Mouse (Mus musculus) forebrain, embryonic 14.5 days (tissue): Measurements from ENCODE around the gene Gstp3. TPM values are rescaled to one million over a fixed set of nuclear protein-coding genes. Genes with fewer than 3 reads are reported as not detected.

ENCODE experiments used
- ATAC-seq: fragments of 200-750 bp; cut with Nextera tagmentation; 2 replicates; pipeline ENCODE4 v1.8.0; 2017; ENCODE audit warnings: mild to moderate bottlenecking, moderate library complexity
- DNase-seq: peaks from one replicate; pipeline ENCODE4 v3.0.0-alpha.2; 2015; ENCODE audit warnings: low spot score
- H3K27ac ChIP-seq: fragments of 300-500 bp; sonication (generic); 2 replicates; pipeline ENCODE4 v1.5.1; 2014; ENCODE audit warnings: low read depth, mild to moderate bottlenecking, control low read depth, low read length, moderate library complexity
- H3K27me3 ChIP-seq: fragments of 300-500 bp; sonication (generic); replicated peaks from 2 replicates; pipeline ENCODE4 v1.6.1; 2014; ENCODE audit warnings: low read length, control low read depth, mixed read lengths; ENCODE audit not compliant: control insufficient read depth, insufficient read depth
- H3K36me3 ChIP-seq: fragments of 300-500 bp; sonication (generic); 2 replicates; pipeline ENCODE4 v1.6.1; 2014; ENCODE audit warnings: low read length, control low read depth; ENCODE audit not compliant: control insufficient read depth, insufficient read depth
- H3K4me1 ChIP-seq: fragments of 300-500 bp; sonication (generic); 2 replicates; pipeline ENCODE4 v1.6.1; 2014; ENCODE audit warnings: antibody characterized with exemption, low read length, control low read depth; ENCODE audit not compliant: control insufficient read depth, insufficient read depth
- H3K4me2 ChIP-seq: fragments of 300-500 bp; sonication (generic); 2 replicates; pipeline ENCODE4 v1.6.1; 2014; ENCODE audit warnings: mild to moderate bottlenecking, control low read depth, low read length
- H3K4me3 ChIP-seq: fragments of 300-500 bp; sonication (generic); 2 replicates; pipeline ENCODE4 v1.5.1; 2014; ENCODE audit warnings: low read depth, low read length, control low read depth
- H3K9ac ChIP-seq: fragments of 300-500 bp; sonication (generic); 2 replicates; pipeline ENCODE4 v1.6.1; 2014; ENCODE audit warnings: mild to moderate bottlenecking, low read length, control low read depth, moderate library complexity
- H3K9me3 ChIP-seq: fragments of 300-500 bp; sonication (generic); replicated peaks from 2 replicates; pipeline ENCODE4 v1.6.1; 2016; ENCODE audit warnings: low read length, control low read depth, mixed read lengths; ENCODE audit not compliant: control insufficient read depth
- WGBS: fragments of 180-500 bp; shearing (Covaris S2); extraction: QIAGEN DNeasy Blood & Tissue Kit; methylation state at CpG from one replicate; pipeline ENCODE4 v1.1.7; 2014; 5-methylcytosine and 5-hydroxymethylcytosine counted together
- polyA plus RNA-seq: library from polyadenylated mRNA; unstranded; fragments of >200 nt; fragmentation: Nextera tagmentation; extraction: Ambion mirVana; gene quantifications from 2 replicates; pipeline ENCODE4 v1.2.1, GENCODE M21; 2014

Gene Gstp3
- polyA plus RNA-seq, 1 experiment from 2014 or later: not detected

- no peaks in the 10 kb centered on the region for H3K9me3 ChIP-seq
- H3K4me1 ChIP-seq: no peaks in the 10 kb centered on the region; the same call in 1 of the 2 replicates
- H3K4me3 ChIP-seq: peak within 1 kb of the TSS; percentile 87
- peak; percentile 100 for DNase-seq
- H3K4me2 ChIP-seq: peak within 1 kb of the TSS; percentile 77
- under 1% methylated on average over 45 of the region's 45 CpGs for WGBS
- peak; percentile 100 for ATAC-seq
- peak within 1 kb of the TSS; percentile 79 for H3K9ac ChIP-seq
- H3K27me3 ChIP-seq: no peaks in the 10 kb centered on the region
- H3K36me3 ChIP-seq: peaks cover 34% of the 10 kb centered on the region
- H3K27ac ChIP-seq: peak within 1 kb of the TSS; percentile 60; the same call in 1 of the 2 replicates
Observed at GRCm38 (mm10) chr19:4012432-4013022, 46.8 kb downstream of the Gstp3 start, which contains the start of gene Ndufv1. Gene Ndufv1 (minus strand): TSS chr19:4012806.

- no peak for DNase-seq
- WGBS: 90% methylated on average over 5 of the region's 5 CpGs
- Histone ChIP-seq H3K9me3 (no peaks in the 10 kb centered on the region), H3K36me3 (peaks cover 49% of the 10 kb centered on the region), H3K27me3 (no peaks in the 10 kb centered on the region), H3K4me3 (no peak overlapping the region), H3K4me2 (no peak overlapping the region), H3K9ac (no peak overlapping the region), H3K4me1 (no peaks in the 10 kb centered on the region; the same call in 1 of the 2 replicates), H3K27ac (no peak overlapping the region)
- no peak for ATAC-seq
Observed at GRCm38 (mm10) chr19:4011086-4011485, 48.3 kb downstream of the Gstp3 start.

Other genes with a start within 250 kb of the Gstp3 start
- gene Chka, start 207.8 kb downstream of the Gstp3 start, polyA plus RNA-seq: 32.0 and 49.5 TPM in 2 replicates
- 5.8 and 9.1 TPM in 2 replicates for gene Tcirg1, start 152.4 kb downstream of the Gstp3 start, polyA plus RNA-seq
- 243 and 301 TPM in 2 replicates for gene Ndufs8, start 146.8 kb downstream of the Gstp3 start, polyA plus RNA-seq
- 1.9 and 2.0 TPM in 2 replicates for gene Aldh3b1, start 129.8 kb downstream of the Gstp3 start, polyA plus RNA-seq
- gene Unc93b1, start 124.4 kb downstream of the Gstp3 start, polyA plus RNA-seq: 7.5 and 9.4 TPM in 2 replicates
- not detected in 2 replicates for gene Aldh3b3, start 100.9 kb downstream of the Gstp3 start, polyA plus RNA-seq
- gene Aldh3b2, start 87.2 kb downstream of the Gstp3 start, polyA plus RNA-seq: 0.36 and 0.42 TPM in 2 replicates
- 1.8 and 2.3 TPM in 2 replicates for gene Acy3, start 73.0 kb downstream of the Gstp3 start, polyA plus RNA-seq
- gene Tbx10, start 66.8 kb downstream of the Gstp3 start, polyA plus RNA-seq: not detected in 2 replicates
- 35.6 and 41.1 TPM in 2 replicates for gene Nudt8, start 59.0 kb downstream of the Gstp3 start, polyA plus RNA-seq
- gene Gm49405, start 58.9 kb downstream of the Gstp3 start, polyA plus RNA-seq: 2.2 and 3.8 TPM in 2 replicates
- gene Doc2g, start 56.3 kb downstream of the Gstp3 start, polyA plus RNA-seq: 3.2 and 5.4 TPM in 2 replicates
- gene Ndufv1, start 46.8 kb downstream of the Gstp3 start, polyA plus RNA-seq: 238 and 254 TPM in 2 replicates
- 369 and 398 TPM in 2 replicates for gene Gstp1, start 21.6 kb downstream of the Gstp3 start, polyA plus RNA-seq
- gene Gstp2, start 13.5 kb downstream of the Gstp3 start, polyA plus RNA-seq: 1.2 and 4.2 TPM in 2 replicates
- gene Cabp2, start 22.0 kb upstream of the Gstp3 start, polyA plus RNA-seq: not detected in 2 replicates
- 88.6 and 91.7 TPM in 2 replicates for gene Cdk2ap2, start 37.6 kb upstream of the Gstp3 start, polyA plus RNA-seq
- gene Pitpnm1, start 40.4 kb upstream of the Gstp3 start, polyA plus RNA-seq: 29.1 and 40.8 TPM in 2 replicates
- 85.2 and 94.4 TPM in 2 replicates for gene Aip, start 66.3 kb upstream of the Gstp3 start, polyA plus RNA-seq
- gene Gpr152, start 80.2 kb upstream of the Gstp3 start, polyA plus RNA-seq: not detected in 2 replicates
- 0.08 and 0.12 TPM in 2 replicates for gene Cabp4, start 84.5 kb upstream of the Gstp3 start, polyA plus RNA-seq
- gene Coro1b, start 89.0 kb upstream of the Gstp3 start, polyA plus RNA-seq: 134 and 154 TPM in 2 replicates
- 0.24 TPM in 1 of 2 replicates, not detected in the other for gene Ptprcap, start 94.0 kb upstream of the Gstp3 start, polyA plus RNA-seq
- 32.3 and 35.5 TPM in 2 replicates for gene Rps6kb2, start 103.8 kb upstream of the Gstp3 start, polyA plus RNA-seq
- gene Carns1, start 115.9 kb upstream of the Gstp3 start, polyA plus RNA-seq: 3.9 and 4.2 TPM in 2 replicates
- gene Tbc1d10c, start 131.7 kb upstream of the Gstp3 start, polyA plus RNA-seq: 0.52 and 0.80 TPM in 2 replicates
- gene Ppp1ca, start 132.5 kb upstream of the Gstp3 start, polyA plus RNA-seq: 608 and 689 TPM in 2 replicates
- gene Rad9a, start 142.1 kb upstream of the Gstp3 start, polyA plus RNA-seq: 25.5 and 25.7 TPM in 2 replicates
- 0.61 and 0.85 TPM in 2 replicates for gene Clcf1, start 154.7 kb upstream of the Gstp3 start, polyA plus RNA-seq
- gene AC109138.7, start 154.8 kb upstream of the Gstp3 start, polyA plus RNA-seq: not detected in 2 replicates
- 17.6 and 19.0 TPM in 2 replicates for gene Pold4, start 172.3 kb upstream of the Gstp3 start, polyA plus RNA-seq
- gene Ssh3, start 209.6 kb upstream of the Gstp3 start, polyA plus RNA-seq: 4.0 and 4.3 TPM in 2 replicates
- gene Ankrd13d, start 223.6 kb upstream of the Gstp3 start, polyA plus RNA-seq: 16.3 and 23.9 TPM in 2 replicates
- gene Grk2, start 246.7 kb upstream of the Gstp3 start, polyA plus RNA-seq: 17.1 and 21.0 TPM in 2 replicates